Mouse (Mus musculus): Measurements from ENCODE around the gene Tmsb4x. TPM values are rescaled to one million over a fixed set of nuclear protein-coding genes. Genes with fewer than 3 reads are reported as not detected.

The Tmsb4x gene
- 920 and 943 TPM in 2 replicates for polyA plus RNA-seq (2016; fragmentation: Nextera tagmentation; extraction: Ambion mirVana)

DNA sequence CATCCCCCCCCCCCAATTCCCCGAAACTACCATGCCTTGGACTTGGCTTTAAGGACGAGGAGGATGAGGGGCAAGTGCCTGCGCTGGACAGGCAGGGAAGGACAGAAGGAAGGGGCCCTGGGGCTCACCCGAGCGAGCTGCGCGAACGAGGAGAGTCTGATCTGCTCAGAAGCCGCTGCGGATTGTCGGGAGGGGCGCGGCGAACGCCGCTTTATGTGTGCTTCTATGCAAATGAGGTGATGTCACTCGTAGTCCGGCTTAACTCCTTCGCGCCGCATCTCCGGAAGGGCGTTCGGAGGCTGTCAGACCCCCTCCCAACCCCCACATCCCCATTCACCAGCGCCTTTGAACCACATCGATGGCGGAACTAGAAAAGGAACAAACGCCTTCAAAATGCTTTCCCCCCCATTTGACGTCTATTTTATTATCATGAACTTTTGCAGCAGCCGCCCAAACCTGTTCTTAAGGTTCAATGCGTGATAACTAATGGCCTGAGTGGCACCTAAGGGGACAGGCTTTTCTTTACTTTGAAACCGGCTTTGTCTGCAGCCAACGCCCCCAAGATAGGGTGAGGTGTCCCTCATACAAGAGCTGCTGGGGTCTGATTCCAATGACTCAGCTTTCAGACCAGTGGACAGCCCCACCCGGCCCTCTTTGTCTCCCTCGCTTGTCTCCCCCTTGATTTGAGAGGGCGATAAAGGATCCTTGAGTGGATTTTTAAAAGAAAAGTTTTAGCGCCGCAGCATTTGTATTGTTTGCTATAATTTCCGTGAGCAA, at the start of gene Tmsb4x:
Gene Tmsb4x (minus strand): TSS at position 338 of the 777 bp plus-strand sequence.
- peaks cover 89% of the 10 kb centered on the region for H3K27me3 ChIP-seq (ENCODE audit: low read depth, poor library complexity, severe bottlenecking)

DNA sequence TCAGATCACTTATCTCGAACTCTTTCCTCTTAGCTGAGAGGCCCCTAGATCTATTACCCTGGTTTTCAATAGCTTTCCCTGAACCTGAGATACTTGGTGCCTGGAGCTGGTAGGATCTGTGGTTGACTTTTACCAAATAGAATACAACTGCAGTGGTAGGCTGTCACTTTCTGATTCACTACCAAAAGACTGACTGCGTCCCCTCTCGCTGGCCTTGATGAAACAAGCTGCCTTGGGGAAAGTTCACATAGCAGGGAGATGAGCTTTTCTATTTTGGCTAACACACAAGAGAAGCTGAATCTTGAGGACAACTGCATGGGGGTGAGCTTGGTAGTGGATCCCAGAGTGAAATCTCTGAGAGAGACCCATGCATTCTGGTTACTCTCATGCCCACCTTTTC, 32.6 kb upstream of the Tmsb4x start:
- H3K36me3 ChIP-seq = no peaks in the 10 kb centered on the region
- no peak overlapping the region for H3K27ac ChIP-seq
- no peaks in the 10 kb centered on the region for H3K4me1 ChIP-seq
- no peak for DNase-seq (ENCODE audit: low spot score)
- no peak overlapping the region for H3K4me3 ChIP-seq
- 91% methylated on average over 3 of the region's 3 CpGs for WGBS
- no peaks in the 10 kb centered on the region for H3K9me3 ChIP-seq (replicated peaks)
- H3K27me3 ChIP-seq (ENCODE audit: low read depth, poor library complexity, severe bottlenecking) = peaks cover 89% of the 10 kb centered on the region

More for the DNA sequence above, at the start of gene Tmsb4x:
- 16% methylated on average over 39 of the region's 39 CpGs for WGBS
- Histone ChIP-seq H3K9me3 (replicated peaks) (no peaks in the 10 kb centered on the region), H3K4me3 (peak within 1 kb of the TSS; percentile 57), H3K4me1 (no peaks in the 10 kb centered on the region; the same call in none of the 2 replicates), H3K27ac (peak within 1 kb of the TSS; percentile 84), H3K36me3 (no peaks in the 10 kb centered on the region)
- DNase-seq (ENCODE audit: low spot score) = peak; percentile 77

DNA sequence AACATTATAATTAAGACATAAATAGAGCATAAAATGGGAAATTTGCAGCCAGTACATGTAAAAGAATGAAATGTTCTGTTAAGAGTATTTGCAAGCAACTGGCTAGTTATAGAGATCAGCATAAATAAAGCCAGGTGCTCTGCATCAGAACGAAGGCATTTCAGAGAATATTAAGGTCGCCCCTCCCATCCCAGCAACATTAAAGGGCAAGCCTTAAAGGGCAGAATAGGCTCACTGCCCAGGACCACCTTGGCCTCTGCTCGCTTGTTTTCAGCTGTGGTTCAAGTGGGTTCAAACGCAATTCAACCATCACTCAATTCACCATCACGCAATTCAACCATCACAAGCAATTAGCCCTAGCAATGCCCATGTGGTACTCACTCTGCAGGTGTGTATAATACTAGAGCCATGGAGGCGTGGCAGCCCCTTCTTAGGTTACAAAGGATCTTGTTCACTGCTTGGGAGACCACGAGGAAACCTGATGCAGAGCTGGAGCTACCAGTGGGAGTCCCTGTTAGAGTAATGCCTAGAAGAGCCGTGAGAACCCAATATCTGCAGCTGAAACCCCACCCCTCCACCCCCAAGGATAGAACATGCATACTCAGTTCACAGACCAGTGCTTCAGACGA, 30.3 kb upstream of the Tmsb4x start:
- WGBS = 55% methylated on average over 9 of the region's 9 CpGs
- DNase-seq (ENCODE audit: low spot score) = peak; percentile 34
- Histone ChIP-seq H3K27ac (no peak overlapping the region), H3K36me3 (no peaks in the 10 kb centered on the region), H3K4me1 (no peaks in the 10 kb centered on the region), H3K9me3 (replicated peaks) (no peaks in the 10 kb centered on the region), H3K27me3 (ENCODE audit: low read depth, poor library complexity, severe bottlenecking) (peaks cover 97% of the 10 kb centered on the region), H3K4me3 (no peak overlapping the region)

DNA sequence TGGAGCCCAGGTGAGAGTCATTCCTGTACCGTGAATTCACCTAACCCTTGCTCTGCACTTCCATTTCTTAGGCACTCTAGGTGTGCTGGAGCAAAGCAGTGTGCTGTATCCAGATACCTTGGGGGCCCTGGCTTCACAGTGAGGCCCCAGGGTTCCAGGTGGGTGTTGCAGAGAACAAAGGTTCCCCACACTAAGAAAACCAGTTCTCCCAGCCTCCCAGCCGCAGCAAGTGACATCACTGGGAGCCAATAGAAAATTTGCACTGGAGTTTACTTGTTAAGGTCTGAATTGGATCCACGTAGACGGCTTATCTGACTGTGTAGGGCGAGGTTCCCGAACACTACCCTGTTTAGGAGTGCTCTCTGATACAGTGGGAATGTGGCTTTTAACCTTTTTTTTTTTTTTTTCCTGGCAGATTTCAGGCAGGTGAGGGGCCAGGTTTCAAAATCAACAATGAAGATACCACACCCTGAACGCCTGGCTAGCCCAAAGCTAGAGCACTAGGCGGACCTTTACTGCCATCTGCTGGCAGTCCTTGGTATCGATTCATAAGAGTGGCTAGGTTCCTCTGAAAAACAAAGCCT, 24.1 kb upstream of the Tmsb4x start:
- no peak overlapping the region for H3K4me3 ChIP-seq
- H3K9me3 ChIP-seq (replicated peaks) = no peaks in the 10 kb centered on the region
- H3K4me1 ChIP-seq = no peaks in the 10 kb centered on the region
- no peaks in the 10 kb centered on the region for H3K36me3 ChIP-seq
- DNase-seq (ENCODE audit: low spot score) = peak; percentile 66
- H3K27me3 ChIP-seq (ENCODE audit: low read depth, poor library complexity, severe bottlenecking) = peaks cover 78% of the 10 kb centered on the region
- no peak overlapping the region for H3K27ac ChIP-seq
- 23% methylated on average over 9 of the region's 9 CpGs for WGBS

DNA sequence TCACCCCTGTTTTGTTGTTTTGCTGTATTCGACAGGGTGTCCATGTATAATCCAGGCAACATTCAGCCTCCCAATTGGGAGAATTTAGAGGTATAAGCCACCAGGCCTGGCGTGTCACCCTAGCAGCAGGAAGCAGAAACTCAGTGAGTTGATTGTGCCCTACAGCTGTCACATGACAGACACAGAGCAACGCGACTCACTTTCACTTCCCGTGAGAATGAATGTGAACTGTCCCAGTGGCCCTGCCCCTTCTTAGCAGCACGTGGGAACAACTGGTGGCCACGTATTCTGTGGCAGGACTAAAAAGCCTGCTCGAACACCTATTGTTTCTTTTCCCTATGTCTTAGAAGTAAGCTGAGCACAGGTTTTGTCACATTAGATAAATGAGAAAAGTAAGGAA, 22.0 kb upstream of the Tmsb4x start:
- WGBS = 75% methylated on average over 8 of the region's 8 CpGs

DNA sequence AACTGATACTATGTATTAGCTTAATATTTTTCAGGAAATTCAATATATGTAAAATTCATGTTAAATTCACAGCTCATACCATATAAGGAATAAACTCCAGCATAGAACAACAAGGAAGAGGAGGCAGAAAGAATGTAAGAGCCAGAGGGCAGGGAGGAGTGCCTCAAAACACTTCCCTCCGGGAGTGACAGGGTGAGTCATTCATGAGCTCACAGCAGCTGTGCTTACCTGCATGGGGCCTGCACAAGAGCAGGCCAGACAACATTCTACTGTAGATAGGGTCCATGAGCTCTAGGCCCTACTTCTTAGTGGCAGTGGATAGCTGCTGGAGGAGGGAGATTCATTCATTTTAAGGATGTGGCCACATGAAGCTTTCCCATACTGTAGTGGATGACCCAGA, 20.7 kb upstream of the Tmsb4x start:
- Histone ChIP-seq H3K36me3 (no peaks in the 10 kb centered on the region), H3K4me1 (no peaks in the 10 kb centered on the region), H3K9me3 (replicated peaks) (no peaks in the 10 kb centered on the region), H3K27me3 (ENCODE audit: low read depth, poor library complexity, severe bottlenecking) (peaks cover 79% of the 10 kb centered on the region), H3K27ac (no peak overlapping the region), H3K4me3 (no peak overlapping the region)
- DNase-seq (ENCODE audit: low spot score) = no peak
- WGBS = 71% methylated on average over 1 of the region's 1 CpGs

More for the DNA sequence above, 22.0 kb upstream of the Tmsb4x start:
- no peak for DNase-seq (ENCODE audit: low spot score)
- Histone ChIP-seq H3K27ac (no peak overlapping the region), H3K4me1 (no peaks in the 10 kb centered on the region), H3K4me3 (no peak overlapping the region), H3K36me3 (no peaks in the 10 kb centered on the region), H3K27me3 (ENCODE audit: low read depth, poor library complexity, severe bottlenecking) (peaks cover 78% of the 10 kb centered on the region), H3K9me3 (replicated peaks) (no peaks in the 10 kb centered on the region)

DNA sequence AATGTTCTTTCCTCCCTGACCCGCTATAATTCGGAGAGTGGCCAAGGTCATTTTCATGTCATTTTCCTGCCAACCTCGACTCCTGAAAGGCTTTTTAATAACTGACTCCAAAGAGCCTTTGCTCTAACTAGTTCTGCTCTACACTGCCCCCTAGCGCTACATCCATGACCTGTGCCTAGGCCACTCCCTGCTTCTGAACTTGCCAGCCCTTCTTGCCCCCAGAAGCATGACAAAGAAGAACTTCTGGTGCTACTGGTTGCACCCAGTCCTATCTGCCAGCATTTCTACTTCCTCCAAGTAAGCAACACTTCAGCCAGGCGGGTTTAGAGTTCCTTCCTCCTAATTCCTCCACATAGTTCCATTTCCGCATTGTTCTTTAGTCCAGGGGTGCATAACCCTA, 20.1 kb upstream of the Tmsb4x start:
- Histone ChIP-seq H3K27ac (no peak overlapping the region), H3K27me3 (ENCODE audit: low read depth, poor library complexity, severe bottlenecking) (peaks cover 73% of the 10 kb centered on the region), H3K36me3 (no peaks in the 10 kb centered on the region), H3K4me3 (no peak overlapping the region), H3K9me3 (replicated peaks) (no peaks in the 10 kb centered on the region), H3K4me1 (no peaks in the 10 kb centered on the region)
- peak; percentile 51 for DNase-seq (ENCODE audit: low spot score)
- 33% methylated on average over 6 of the region's 6 CpGs for WGBS

DNA sequence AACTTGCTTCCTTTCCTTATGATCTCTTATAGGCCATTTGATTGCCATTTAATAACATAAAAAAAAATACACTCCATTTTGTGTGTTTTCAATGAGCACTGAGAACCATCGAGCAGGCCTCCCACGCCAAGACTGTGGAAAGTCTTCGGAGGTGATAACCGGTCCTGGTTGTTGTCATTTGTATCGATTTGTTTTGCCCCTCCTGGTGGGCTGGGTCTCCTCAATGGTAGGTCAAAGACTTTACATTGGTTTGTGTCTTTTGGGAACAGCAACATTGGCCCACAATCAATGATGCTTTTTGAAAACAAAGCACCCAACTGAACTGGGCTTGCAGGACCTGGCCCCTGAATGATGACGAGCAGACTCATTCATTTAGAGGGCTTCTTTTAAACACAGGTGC, 18.6 kb upstream of the Tmsb4x start:
- Histone ChIP-seq H3K4me1 (no peaks in the 10 kb centered on the region), H3K27ac (no peak overlapping the region), H3K36me3 (no peaks in the 10 kb centered on the region), H3K4me3 (no peak overlapping the region), H3K27me3 (ENCODE audit: low read depth, poor library complexity, severe bottlenecking) (peaks cover 66% of the 10 kb centered on the region), H3K9me3 (replicated peaks) (no peaks in the 10 kb centered on the region)
- no peak for DNase-seq (ENCODE audit: low spot score)
- WGBS = 93% methylated on average over 6 of the region's 6 CpGs

DNA sequence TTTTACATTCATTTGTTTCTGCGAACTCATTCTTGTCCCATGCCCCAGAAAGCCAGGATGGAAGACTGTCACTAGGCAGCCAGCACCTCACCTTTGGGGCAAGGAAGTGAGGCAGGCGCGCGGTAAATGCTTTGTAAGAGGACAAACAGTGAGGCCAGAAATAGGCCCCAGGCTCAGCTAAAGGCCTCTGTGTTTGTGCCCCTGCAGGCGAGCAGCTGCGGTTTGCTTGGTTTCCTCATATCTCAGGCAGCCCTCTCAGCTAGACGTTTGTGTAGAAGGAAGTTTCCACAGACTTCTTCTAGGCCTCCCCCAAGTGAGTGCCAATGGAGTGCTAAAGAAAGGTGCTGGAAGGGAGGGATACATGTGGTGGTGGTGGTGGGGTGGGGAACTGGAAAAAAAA, 18.0 kb upstream of the Tmsb4x start:
- DNase-seq (ENCODE audit: low spot score) = no peak
- Histone ChIP-seq H3K27ac (no peak overlapping the region), H3K9me3 (replicated peaks) (no peaks in the 10 kb centered on the region), H3K36me3 (no peaks in the 10 kb centered on the region), H3K27me3 (ENCODE audit: low read depth, poor library complexity, severe bottlenecking) (peaks cover 66% of the 10 kb centered on the region), H3K4me3 (no peak overlapping the region), H3K4me1 (no peaks in the 10 kb centered on the region)
- WGBS = 85% methylated on average over 7 of the region's 7 CpGs

DNA sequence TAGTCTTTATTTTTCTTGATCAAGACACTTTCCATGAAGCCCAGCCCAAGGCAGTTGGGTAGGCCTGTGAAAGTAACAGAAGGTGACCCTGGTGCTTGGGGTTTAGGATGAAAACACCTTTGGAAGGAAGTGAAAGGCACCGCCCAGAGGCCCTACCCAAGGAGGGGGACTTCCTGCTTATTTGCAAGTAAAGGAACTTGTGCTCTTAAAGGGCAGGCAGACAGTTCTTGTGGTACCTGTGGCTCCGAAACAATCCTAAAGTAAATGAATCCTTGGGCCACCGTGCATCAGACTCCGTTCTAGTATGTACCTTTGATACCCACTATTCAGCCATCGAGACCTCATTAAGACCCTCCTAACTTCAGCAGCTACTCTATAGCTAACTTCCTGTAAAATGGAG, 17.5 kb upstream of the Tmsb4x start:
- H3K4me1 ChIP-seq = no peaks in the 10 kb centered on the region
- peaks cover 65% of the 10 kb centered on the region for H3K27me3 ChIP-seq (ENCODE audit: low read depth, poor library complexity, severe bottlenecking)
- no peaks in the 10 kb centered on the region for H3K36me3 ChIP-seq
- DNase-seq (ENCODE audit: low spot score) = no peak
- no peak overlapping the region for H3K4me3 ChIP-seq
- H3K27ac ChIP-seq = no peak overlapping the region
- WGBS = 85% methylated on average over 5 of the region's 5 CpGs
- no peaks in the 10 kb centered on the region for H3K9me3 ChIP-seq (replicated peaks)

DNA sequence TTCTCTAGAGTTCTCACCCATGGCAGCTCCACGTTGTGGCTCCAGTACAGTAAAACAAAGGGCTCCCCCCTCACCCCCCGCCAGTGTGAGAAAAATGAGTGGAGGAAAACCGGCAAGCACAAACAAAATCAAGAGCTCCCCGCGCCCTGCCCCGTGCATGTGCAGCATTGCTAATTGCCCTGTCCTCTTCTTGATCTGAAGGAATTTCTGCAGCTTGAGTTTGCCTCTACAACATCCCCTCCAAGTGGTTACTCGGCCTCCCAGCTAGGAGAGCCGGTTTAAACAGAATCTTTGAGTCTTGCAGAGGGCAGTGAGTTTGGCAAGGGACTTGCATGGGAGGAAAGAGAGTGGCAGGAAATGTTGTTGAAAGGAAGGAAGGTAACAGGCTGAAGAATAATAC, 3.6 kb upstream of the Tmsb4x start:
- no peak overlapping the region for H3K27ac ChIP-seq
- WGBS = 31% methylated on average over 8 of the region's 8 CpGs
- H3K9me3 ChIP-seq (replicated peaks) = no peaks in the 10 kb centered on the region
- peaks cover 53% of the 10 kb centered on the region for H3K27me3 ChIP-seq (ENCODE audit: low read depth, poor library complexity, severe bottlenecking)
- no peaks in the 10 kb centered on the region for H3K36me3 ChIP-seq
- no peaks in the 10 kb centered on the region; the same call in none of the 2 replicates for H3K4me1 ChIP-seq
- H3K4me3 ChIP-seq = no peak overlapping the region
- no peak for DNase-seq (ENCODE audit: low spot score)

DNA sequence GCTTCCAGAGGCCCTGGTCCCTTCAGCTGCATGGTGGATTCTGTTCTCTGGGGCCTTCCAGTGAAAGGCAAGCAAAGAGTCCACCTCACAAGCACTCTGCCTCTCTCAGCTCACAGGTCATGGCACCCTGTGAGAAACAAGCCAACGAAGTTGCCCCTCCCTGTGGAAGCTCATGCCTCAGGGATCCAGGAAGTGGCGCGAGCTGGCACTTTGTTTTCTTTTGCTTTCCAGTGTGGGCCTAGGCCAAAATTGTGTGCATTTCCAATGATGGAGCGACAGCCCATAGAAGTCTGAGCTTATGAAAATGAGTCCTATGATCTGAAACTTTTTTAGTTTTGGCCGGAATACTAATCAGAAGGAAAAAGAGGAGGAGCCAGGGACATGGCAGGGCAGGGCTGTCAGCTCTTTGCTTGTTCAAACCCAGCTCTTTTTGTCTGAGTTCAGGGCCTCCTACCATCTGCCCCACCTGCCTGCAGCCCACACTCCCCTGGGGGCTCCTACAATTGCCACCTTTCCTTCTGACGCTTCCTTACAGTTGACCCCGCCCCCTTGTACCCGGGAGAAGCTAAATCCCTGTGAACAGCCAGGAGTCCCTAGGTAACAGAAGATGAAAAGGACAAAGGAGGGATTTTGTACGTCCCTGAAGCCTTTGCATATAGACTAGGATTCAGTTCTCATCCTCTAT, 2.9 kb upstream of the Tmsb4x start:
- Histone ChIP-seq H3K9me3 (replicated peaks) (no peaks in the 10 kb centered on the region), H3K4me1 (no peaks in the 10 kb centered on the region; the same call in none of the 2 replicates), H3K36me3 (no peaks in the 10 kb centered on the region), H3K27ac (no peak overlapping the region), H3K27me3 (ENCODE audit: low read depth, poor library complexity, severe bottlenecking) (peaks cover 60% of the 10 kb centered on the region), H3K4me3 (no peak overlapping the region)
- DNase-seq (ENCODE audit: low spot score) = no peak
- WGBS = 55% methylated on average over 9 of the region's 9 CpGs

DNA sequence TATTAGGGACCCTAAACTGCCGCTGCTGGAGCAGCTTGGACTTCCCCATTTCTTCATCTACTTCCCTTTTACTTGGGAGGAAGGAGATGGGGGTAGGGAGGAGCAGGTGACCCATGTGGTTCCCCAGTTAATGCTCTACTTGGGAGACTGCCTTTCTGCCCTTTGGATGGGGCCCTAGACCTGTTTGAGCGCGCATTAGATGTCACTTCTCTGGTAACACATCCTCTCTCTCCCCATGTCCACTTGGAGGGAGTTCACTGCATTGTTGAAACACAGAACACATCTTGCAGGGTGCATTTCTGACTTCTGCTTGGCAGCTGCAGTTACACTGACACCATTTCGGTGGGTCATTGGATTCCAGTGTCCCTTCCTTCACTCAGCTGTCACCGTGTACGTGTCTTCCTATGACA, 1.2 kb upstream of the Tmsb4x start:
- Histone ChIP-seq H3K4me3 (no peak overlapping the region), H3K36me3 (no peaks in the 10 kb centered on the region), H3K27me3 (ENCODE audit: low read depth, poor library complexity, severe bottlenecking) (peaks cover 77% of the 10 kb centered on the region), H3K27ac (no peak overlapping the region), H3K4me1 (no peaks in the 10 kb centered on the region; the same call in none of the 2 replicates), H3K9me3 (replicated peaks) (no peaks in the 10 kb centered on the region)
- WGBS = 57% methylated on average over 6 of the region's 6 CpGs
- DNase-seq (ENCODE audit: low spot score) = no peak

Data from limb, embryonic 10.5 days (tissue).